Mouse (Mus musculus): ENCODE results near the gene Samd1. TPM values are rescaled to one million over a fixed set of nuclear protein-coding genes. Genes with fewer than 3 reads are reported as not detected.

Samd1 gene
- 13.6 and 14.8 TPM in 2 replicates for polyA plus RNA-seq (2014; fragmentation: Nextera tagmentation; extraction: Ambion mirVana)

GRCm38 (mm10) chr8:83997511-83998141 lies at the start of gene Samd1:
TSS of gene Samd1 (plus strand) at chr8:83997672.
- Histone ChIP-seq H3K4me2 (ENCODE audit: low read depth, low read length) (peak within 1 kb of the TSS; percentile 72), H3K4me3 (ENCODE audit: low read depth, low read length) (peak within 1 kb of the TSS; percentile 75), H3K9me3 (ENCODE audit: control insufficient read depth, low read length) (no peaks in the 10 kb centered on the region), H3K27ac (ENCODE audit: low read depth, low read length) (peak within 1 kb of the TSS; percentile 91), H3K27me3 (ENCODE audit: control insufficient read depth, insufficient read depth, low read length) (0 out of 2 replicates have a peak, but pooled peaks cover 6% of the 10 kb centered on the region), H3K9ac (replicated peaks; ENCODE audit: low read depth, low read length) (peak within 1 kb of the TSS; percentile 85), H3K36me3 (ENCODE audit: control insufficient read depth, insufficient read depth, low read length) (peaks cover 11% of the 10 kb centered on the region; the same call in 1 of the 2 replicates), H3K4me1 (ENCODE audit: control insufficient read depth, insufficient read depth, low read length) (peaks cover 13% of the 10 kb centered on the region)
- ATAC-seq (ENCODE audit: low read depth): peak; percentile 28; the same call in 1 of the 2 replicates
- 0% methylated on average over 27 of the region's 112 CpGs for WGBS

GRCm38 (mm10) chr8:83954749-83955105 lies 42.7 kb upstream of the Samd1 start:
- WGBS: 1% methylated on average over 14 of the region's 14 CpGs

GRCm38 (mm10) chr8:83955106-83955957 lies 42.1 kb upstream of the Samd1 start, which contains the start of the genes Gm10644 and Asf1b:
TSS of gene Gm10644 (minus strand) at chr8:83955205.
TSS of gene Asf1b (plus strand) at chr8:83955507.
- Histone ChIP-seq H3K27ac (ENCODE audit: low read depth, low read length) (peak within 1 kb of the TSS; percentile 28; the same call in 1 of the 2 replicates), H3K9ac (replicated peaks; ENCODE audit: low read depth, low read length) (peak within 1 kb of the TSS; percentile 11), H3K36me3 (ENCODE audit: control insufficient read depth, insufficient read depth, low read length) (no peaks in the 10 kb centered on the region), H3K4me2 (ENCODE audit: low read depth, low read length) (peak within 1 kb of the TSS; percentile 84), H3K9me3 (ENCODE audit: control insufficient read depth, low read length) (no peaks in the 10 kb centered on the region), H3K27me3 (ENCODE audit: control insufficient read depth, insufficient read depth, low read length) (no peaks in the 10 kb centered on the region), H3K4me3 (ENCODE audit: low read depth, low read length) (peak within 1 kb of the TSS; percentile 49), H3K4me1 (ENCODE audit: control insufficient read depth, insufficient read depth, low read length) (peaks cover 8% of the 10 kb centered on the region; the same call in 1 of the 2 replicates)
- under 1% methylated on average over 75 of the region's 75 CpGs for WGBS
- ATAC-seq (ENCODE audit: low read depth): peak; percentile 99

More at GRCm38 (mm10) chr8:83954749-83955105, 42.7 kb upstream of the Samd1 start:
- Histone ChIP-seq H3K9ac (replicated peaks; ENCODE audit: low read depth, low read length) (peak overlapping the region; percentile 3), H3K27ac (ENCODE audit: low read depth, low read length) (peak overlapping the region; percentile 28; the same call in 1 of the 2 replicates), H3K4me1 (ENCODE audit: control insufficient read depth, insufficient read depth, low read length) (peaks cover 8% of the 10 kb centered on the region; the same call in 1 of the 2 replicates), H3K9me3 (ENCODE audit: control insufficient read depth, low read length) (no peaks in the 10 kb centered on the region), H3K27me3 (ENCODE audit: control insufficient read depth, insufficient read depth, low read length) (no peaks in the 10 kb centered on the region), H3K4me2 (ENCODE audit: low read depth, low read length) (peak overlapping the region; percentile 46), H3K4me3 (ENCODE audit: low read depth, low read length) (peak overlapping the region; percentile 49), H3K36me3 (ENCODE audit: control insufficient read depth, insufficient read depth, low read length) (no peaks in the 10 kb centered on the region)
- no peak for ATAC-seq (ENCODE audit: low read depth)

- Histone ChIP-seq H3K27ac (ENCODE audit: low read depth, low read length) (no peak overlapping the region), H3K4me1 (ENCODE audit: control insufficient read depth, insufficient read depth, low read length) (peaks cover 8% of the 10 kb centered on the region; the same call in 1 of the 2 replicates), H3K36me3 (ENCODE audit: control insufficient read depth, insufficient read depth, low read length) (no peaks in the 10 kb centered on the region), H3K9ac (replicated peaks; ENCODE audit: low read depth, low read length) (0 out of 2 replicates have a peak overlapping the region, but pooled peaks have one; percentile 11), H3K4me2 (ENCODE audit: low read depth, low read length) (peak overlapping the region; percentile 84), H3K9me3 (ENCODE audit: control insufficient read depth, low read length) (no peaks in the 10 kb centered on the region), H3K4me3 (ENCODE audit: low read depth, low read length) (peak overlapping the region; percentile 49), H3K27me3 (ENCODE audit: control insufficient read depth, insufficient read depth, low read length) (no peaks in the 10 kb centered on the region)
- ATAC-seq (ENCODE audit: low read depth): no peak
- WGBS: 3% methylated on average over 15 of the region's 15 CpGs
Observed at GRCm38 (mm10) chr8:83955958-83956218, 41.6 kb upstream of the Samd1 start.

- Histone ChIP-seq H3K36me3 (ENCODE audit: control insufficient read depth, insufficient read depth, low read length) (no peaks in the 10 kb centered on the region), H3K9ac (replicated peaks; ENCODE audit: low read depth, low read length) (no peak overlapping the region), H3K4me2 (ENCODE audit: low read depth, low read length) (no peak overlapping the region), H3K9me3 (ENCODE audit: control insufficient read depth, low read length) (no peaks in the 10 kb centered on the region), H3K27me3 (ENCODE audit: control insufficient read depth, insufficient read depth, low read length) (no peaks in the 10 kb centered on the region), H3K4me1 (ENCODE audit: control insufficient read depth, insufficient read depth, low read length) (peaks cover 8% of the 10 kb centered on the region; the same call in 1 of the 2 replicates), H3K4me3 (ENCODE audit: low read depth, low read length) (no peak overlapping the region), H3K27ac (ENCODE audit: low read depth, low read length) (no peak overlapping the region)
- no peak for ATAC-seq (ENCODE audit: low read depth)
- 19% methylated on average over 1 of the region's 1 CpGs for WGBS
Observed at GRCm38 (mm10) chr8:83956789-83957188, 40.7 kb upstream of the Samd1 start.

- 90% methylated on average over 5 of the region's 5 CpGs for WGBS
Observed at GRCm38 (mm10) chr8:83964015-83964765, 33.3 kb upstream of the Samd1 start.

GRCm38 (mm10) chr8:83967701-83968100 lies 29.8 kb upstream of the Samd1 start:
- WGBS: 94% methylated on average over 7 of the region's 7 CpGs
- H3K36me3 ChIP-seq (ENCODE audit: control insufficient read depth, insufficient read depth, low read length): no peaks in the 10 kb centered on the region
- peaks cover 6% of the 10 kb centered on the region; the same call in 1 of the 2 replicates for H3K4me1 ChIP-seq (ENCODE audit: control insufficient read depth, insufficient read depth, low read length)
- ATAC-seq (ENCODE audit: low read depth): no peak
- H3K4me3 ChIP-seq (ENCODE audit: low read depth, low read length): no peak overlapping the region
- no peak overlapping the region for H3K27ac ChIP-seq (ENCODE audit: low read depth, low read length)
- H3K27me3 ChIP-seq (ENCODE audit: control insufficient read depth, insufficient read depth, low read length): no peaks in the 10 kb centered on the region
- no peak overlapping the region for H3K9ac ChIP-seq (replicated peaks; ENCODE audit: low read depth, low read length)
- no peaks in the 10 kb centered on the region for H3K9me3 ChIP-seq (ENCODE audit: control insufficient read depth, low read length)
- no peak overlapping the region for H3K4me2 ChIP-seq (ENCODE audit: low read depth, low read length)

More at GRCm38 (mm10) chr8:83964015-83964765, 33.3 kb upstream of the Samd1 start:
- no peak overlapping the region for H3K4me3 ChIP-seq (ENCODE audit: low read depth, low read length)
- H3K4me1 ChIP-seq (ENCODE audit: control insufficient read depth, insufficient read depth, low read length): no peaks in the 10 kb centered on the region
- no peak for ATAC-seq (ENCODE audit: low read depth)
- no peak overlapping the region for H3K9ac ChIP-seq (replicated peaks; ENCODE audit: low read depth, low read length)
- no peak overlapping the region for H3K4me2 ChIP-seq (ENCODE audit: low read depth, low read length)
- H3K9me3 ChIP-seq (ENCODE audit: control insufficient read depth, low read length): no peaks in the 10 kb centered on the region
- no peaks in the 10 kb centered on the region for H3K27me3 ChIP-seq (ENCODE audit: control insufficient read depth, insufficient read depth, low read length)
- H3K27ac ChIP-seq (ENCODE audit: low read depth, low read length): no peak overlapping the region
- no peaks in the 10 kb centered on the region for H3K36me3 ChIP-seq (ENCODE audit: control insufficient read depth, insufficient read depth, low read length)

- H3K9ac ChIP-seq (replicated peaks; ENCODE audit: low read depth, low read length): no peak overlapping the region
- no peak for ATAC-seq (ENCODE audit: low read depth)
- H3K4me2 ChIP-seq (ENCODE audit: low read depth, low read length): no peak overlapping the region
- no peaks in the 10 kb centered on the region for H3K27me3 ChIP-seq (ENCODE audit: control insufficient read depth, insufficient read depth, low read length)
- WGBS: 84% methylated on average over 4 of the region's 4 CpGs
- H3K9me3 ChIP-seq (ENCODE audit: control insufficient read depth, low read length): no peaks in the 10 kb centered on the region
- peaks cover 17% of the 10 kb centered on the region for H3K4me1 ChIP-seq (ENCODE audit: control insufficient read depth, insufficient read depth, low read length)
- H3K4me3 ChIP-seq (ENCODE audit: low read depth, low read length): no peak overlapping the region
- H3K27ac ChIP-seq (ENCODE audit: low read depth, low read length): no peak overlapping the region
- no peaks in the 10 kb centered on the region for H3K36me3 ChIP-seq (ENCODE audit: control insufficient read depth, insufficient read depth, low read length)
Observed at GRCm38 (mm10) chr8:83971121-83971520, 26.4 kb upstream of the Samd1 start.
